Mouse (Mus musculus): ENCODE measurements around the gene Psen2.

GRCm38 (mm10) chr1:180256866-180257265 is 6.4 kb downstream of the Psen2 start:
- TF ChIP-seq CTCF (IDR thresholded peaks at IDR 0.05; ENCODE audit: control insufficient read depth, insufficient read depth, insufficient read length) (no peak), MAX (IDR thresholded peaks at IDR 0.05) (no peak), FOSL1 (IDR thresholded peaks at IDR 0.05; ENCODE audit: insufficient read depth, low read length, poor library complexity, severe bottlenecking) (no peak), MYOD1 (IDR thresholded peaks at IDR 0.05; ENCODE audit: control insufficient read depth, insufficient read length, low read depth) (no peak)
